Mouse (Mus musculus): ENCODE measurements around the gene Gm27029.
"Not testable (repeated sequence)": the region's sequence is repeated elsewhere in the genome, so short reads cannot be mapped to it uniquely, and the experiment has no call there.

The Gm27029 gene

DNA sequence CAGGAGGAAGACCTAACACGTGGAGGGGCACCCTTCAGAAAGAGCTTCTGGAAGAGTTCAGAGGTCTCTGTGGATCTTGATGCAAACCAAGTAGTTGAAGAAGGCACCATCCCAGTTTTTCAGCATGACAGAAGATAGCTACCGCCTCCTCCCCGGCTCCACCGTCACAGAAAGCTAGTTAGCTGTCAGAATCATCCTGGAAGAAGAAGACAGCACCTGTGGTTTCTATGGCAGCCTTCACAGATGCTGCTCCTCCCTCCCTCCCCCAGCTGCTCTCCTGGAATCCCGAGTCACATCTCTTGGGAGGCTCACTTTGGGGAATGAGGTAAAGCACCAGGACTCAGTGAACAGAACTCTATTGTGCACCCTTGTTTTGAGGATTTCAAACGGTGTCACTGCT is 5.6 kb downstream of the Gm27029 start:
- DNase-seq, result no peak

- peak; percentile 69 for DNase-seq
These were observed 7.3 kb downstream of the Gm27029 start, which contains the start of gene Aarsd1 for GRCm38 (mm10) chr11:101417101-101417855. Aarsd1 (minus strand) TSS chr11:101417615.

DNA sequence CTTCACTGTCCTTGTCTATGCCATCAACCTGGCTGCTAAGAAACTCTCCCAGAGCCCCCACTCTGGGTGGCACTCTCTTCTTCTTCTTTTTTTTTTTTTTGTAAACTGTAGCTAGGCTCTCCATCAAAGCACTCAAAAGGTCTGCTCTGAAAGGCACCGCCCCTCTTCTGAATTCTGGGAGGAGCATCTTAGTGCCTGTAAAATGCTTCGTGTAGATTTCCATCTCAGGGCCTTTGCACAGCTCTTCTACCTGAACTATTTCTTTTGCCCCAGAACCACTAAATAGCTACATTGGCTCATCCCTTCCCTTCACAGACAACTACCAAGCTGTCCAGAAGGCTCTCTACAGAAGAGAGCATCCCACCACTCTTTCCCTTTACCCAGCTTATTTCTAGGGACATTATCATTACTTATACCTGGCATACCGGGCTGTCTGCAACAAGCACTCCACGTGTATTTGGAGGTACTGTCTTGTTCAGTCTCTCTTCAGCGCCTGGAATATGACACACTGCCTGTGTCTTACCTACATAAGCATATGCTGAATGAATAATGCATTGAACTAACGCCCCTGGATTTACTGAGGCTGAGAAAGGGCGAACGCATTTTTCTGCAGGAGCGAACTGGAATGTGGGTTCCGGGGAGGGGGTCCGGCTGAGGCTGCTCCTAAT is 8.0 kb downstream of the Gm27029 start:
- DNase-seq, result no peak

- DNase-seq, result no peak
These were observed 9.3 kb downstream of the Gm27029 start for GRCm38 (mm10) chr11:101415306-101415705.

DNA sequence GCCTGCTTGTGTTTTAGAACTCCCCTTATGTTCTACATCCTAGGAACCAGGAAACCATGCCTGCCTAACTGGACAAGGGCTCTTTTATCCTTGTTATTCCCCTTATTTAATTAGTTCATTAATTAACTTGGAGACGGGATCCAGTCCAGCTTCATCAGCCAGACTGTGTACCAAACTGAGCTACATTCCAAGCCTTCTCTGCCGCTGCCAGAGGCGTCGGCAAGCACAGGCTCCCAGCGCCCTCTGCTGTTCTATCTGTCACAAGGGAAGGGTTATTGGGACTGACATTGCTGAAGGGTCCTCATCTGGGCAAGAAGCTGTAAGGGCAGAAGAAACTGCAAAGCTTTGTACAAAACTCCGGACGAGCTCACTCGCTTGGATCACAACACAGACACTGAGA is 29.5 kb downstream of the Gm27029 start:
- peak; percentile 68 for DNase-seq

- no peak for DNase-seq
These were observed 42.8 kb downstream of the Gm27029 start for GRCm38 (mm10) chr11:101381817-101382216.

DNA sequence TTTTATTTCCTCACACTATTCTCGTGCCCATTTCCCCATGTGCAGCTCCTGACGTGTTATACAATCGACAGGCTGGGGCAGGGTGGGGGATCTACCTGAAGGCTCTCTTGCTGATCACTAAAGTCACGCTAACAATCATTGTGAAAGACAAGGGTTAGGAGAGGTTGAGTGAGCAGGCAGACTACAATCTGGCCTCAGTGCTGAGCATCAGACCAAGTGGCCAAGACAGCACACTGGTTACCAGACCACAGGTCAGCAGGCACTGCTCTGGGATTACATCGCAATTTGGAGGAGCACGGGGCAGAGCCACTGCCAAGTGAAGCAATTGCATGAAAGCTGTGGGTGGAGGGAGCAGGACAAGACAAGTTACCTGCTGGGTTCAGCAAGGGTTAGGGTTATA is 45.7 kb downstream of the Gm27029 start:
- no peak for DNase-seq

DNA sequence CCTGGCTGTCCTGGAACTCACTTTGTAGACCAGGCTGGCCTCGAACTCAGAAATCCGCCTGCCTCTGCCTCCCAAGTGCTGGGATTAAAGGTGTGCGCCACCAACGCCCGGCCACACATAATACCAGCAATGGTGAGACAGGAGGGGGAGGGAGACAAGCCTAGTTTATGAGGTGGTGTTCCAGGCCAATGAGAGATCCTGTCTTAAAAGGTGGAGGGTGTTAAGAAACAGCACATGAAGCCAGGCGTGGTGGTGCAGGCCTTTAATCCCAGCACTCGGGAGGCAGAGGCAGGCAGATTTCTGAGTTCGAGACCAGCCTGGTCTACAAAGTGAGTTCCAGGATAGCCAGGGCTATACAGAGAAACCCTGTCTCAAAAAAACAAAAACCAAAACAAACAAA is 46.4 kb downstream of the Gm27029 start:
- not testable (repeated sequence) for DNase-seq

GRCm38 (mm10) chr11:101374421-101374938 is 50.1 kb downstream of the Gm27029 start:
- DNase-seq, result no peak

- DNase-seq, result no peak
These were observed 54.5 kb downstream of the Gm27029 start for GRCm38 (mm10) chr11:101370141-101370540.

DNA sequence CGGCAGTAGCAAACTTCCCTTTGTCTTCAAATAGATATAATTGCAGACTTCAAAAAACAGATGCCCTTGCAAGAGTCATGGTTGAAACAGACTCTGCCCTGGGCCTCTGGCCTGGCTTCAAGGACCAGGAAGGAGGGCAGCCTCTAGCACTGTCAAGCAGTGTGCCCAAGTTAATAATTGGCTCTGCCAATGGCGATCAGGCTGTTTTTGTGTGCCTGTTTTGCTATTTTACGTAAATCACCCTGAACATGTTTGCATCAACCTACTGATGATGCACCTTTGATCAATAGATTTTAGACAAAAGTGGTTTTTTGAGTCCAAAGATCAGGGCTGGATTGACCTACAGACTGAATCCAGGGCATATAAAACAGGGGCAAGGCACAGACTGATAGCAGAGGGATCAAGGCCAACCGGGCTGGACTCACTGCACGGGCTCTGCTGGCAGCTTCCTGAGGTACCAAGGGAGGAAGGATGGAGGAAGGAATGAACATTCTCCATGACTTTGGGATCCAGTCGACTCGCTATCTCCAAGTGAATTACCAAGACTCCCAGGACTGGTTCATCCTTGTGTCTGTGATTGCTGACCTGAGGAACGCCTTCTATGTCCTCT is 57.2 kb downstream of the Gm27029 start, which contains the start of gene G6pc:
TSS of gene G6pc (plus strand) at position 236 of the 610 bp plus-strand sequence.
- DNase-seq, result no peak

- DNase-seq, result no peak
These were observed 60.1 kb downstream of the Gm27029 start for GRCm38 (mm10) chr11:101364531-101364931.

GRCm38 (mm10) chr11:101360651-101361113 is 63.9 kb downstream of the Gm27029 start:
- no peak for DNase-seq

- no peak for DNase-seq
These were observed 64.8 kb downstream of the Gm27029 start for GRCm38 (mm10) chr11:101359776-101360175.

DNA sequence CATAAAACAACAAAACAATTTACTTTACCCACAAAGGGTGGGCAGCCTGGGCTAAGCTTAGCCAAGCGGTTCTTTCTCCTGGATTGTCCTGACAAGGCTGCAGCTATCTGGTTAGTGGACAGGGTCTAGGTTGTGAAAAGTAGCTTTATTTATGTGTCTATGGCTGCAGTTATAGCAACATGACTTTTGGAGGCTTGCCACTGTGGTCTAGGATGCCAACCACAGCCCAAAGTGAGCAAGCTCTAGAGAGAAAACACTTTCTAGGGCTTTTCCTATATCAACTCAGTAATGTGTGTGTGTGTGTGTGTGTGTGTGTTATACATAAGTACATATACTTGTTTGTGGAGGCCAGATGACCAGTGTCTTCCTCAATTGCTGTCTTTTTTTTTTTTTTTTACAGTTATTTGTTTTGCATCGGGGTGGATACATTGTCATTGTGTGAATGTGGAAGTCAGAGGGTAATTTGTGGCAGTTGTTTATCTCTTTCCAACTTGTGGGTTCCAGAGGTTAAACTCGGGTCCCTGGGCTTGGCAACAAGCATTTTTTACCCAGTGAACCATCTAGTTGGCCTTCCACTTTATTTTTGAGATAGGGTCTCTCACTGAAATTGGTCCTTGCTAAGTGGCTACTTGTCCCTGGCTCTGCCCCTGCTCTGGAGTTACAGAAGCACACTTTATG is 67.0 kb downstream of the Gm27029 start:
- no peak for DNase-seq

All from layer of hippocampus, adult 9-11 months (tissue).